Mouse (Mus musculus) heart, postnatal 25 days (tissue): ENCODE results near the gene Cpvl. TPM values are rescaled to one million over a fixed set of nuclear protein-coding genes. Genes with fewer than 3 reads are reported as not detected.

Source experiments
- DNase-seq: peaks from one replicate; pipeline ENCODE4 v3.0.0; 2022; ENCODE audit warnings: low spot score
- intact Hi-C: fragments of 180-260 bp; cut with DNase I; formaldehyde crosslinking; loops from one replicate; pipeline ENCODE4 v1.15.1; 2025
- total RNA-seq, 2 experiments: library from RNA; stranded (reverse); gene quantifications; 2 replicates each; pipeline ENCODE4 v1.2.3; 2021

Gene Cpvl
- total RNA-seq, 2 experiments from 2014 or later = not detected

DNA sequence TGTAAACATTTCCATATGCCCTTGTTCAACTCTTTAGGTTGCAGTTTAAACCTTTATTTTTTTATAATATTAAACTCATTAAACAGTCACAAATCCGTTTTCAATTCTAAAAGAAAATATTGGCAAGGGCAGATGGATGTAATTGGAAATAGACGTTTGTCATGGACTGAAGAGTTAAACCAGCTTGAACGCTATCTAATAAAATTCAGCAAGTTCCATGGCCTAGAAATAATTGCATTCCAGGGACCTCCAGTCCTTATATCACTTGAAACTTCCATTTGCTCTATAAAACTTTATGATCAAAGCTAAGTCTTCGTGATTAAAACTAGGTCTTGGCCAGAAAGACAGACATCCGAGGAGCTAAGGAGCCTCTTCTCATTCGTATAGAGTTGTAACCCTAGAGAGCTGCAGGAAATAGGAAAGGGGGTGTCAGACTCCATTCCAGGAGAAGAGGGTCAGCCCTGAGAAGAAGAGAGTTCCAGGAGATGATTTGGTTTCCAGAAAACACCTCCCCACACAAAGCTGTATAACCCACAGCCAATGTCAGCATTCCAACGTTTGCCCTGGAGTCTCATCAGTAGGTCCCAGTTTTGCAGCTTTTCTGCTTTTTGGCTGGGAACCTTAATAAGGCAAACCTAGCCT, 36.2 kb downstream of the Cpvl start:
- intact Hi-C loops = no loop called here

DNA sequence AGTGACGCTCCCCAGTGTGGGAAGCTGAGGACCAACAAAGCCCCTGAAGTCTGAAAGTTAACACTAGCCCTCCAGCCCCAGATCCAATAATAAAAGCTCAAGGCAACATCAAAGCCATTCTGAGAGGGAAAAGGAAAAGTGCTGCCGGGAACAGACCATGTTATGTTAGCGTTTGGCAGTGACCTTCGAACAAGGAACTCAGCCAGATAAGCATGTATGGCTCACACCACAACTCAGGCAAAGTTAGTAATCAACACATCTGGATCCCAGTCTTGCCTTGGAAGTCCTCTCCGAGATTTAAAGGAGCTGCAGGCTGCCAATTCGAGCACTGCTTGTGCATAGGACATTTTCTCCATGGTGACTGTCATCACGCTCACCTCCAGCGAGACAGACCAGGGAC, 38.7 kb downstream of the Cpvl start:
- intact Hi-C loops = no loop called here
- DNase-seq = no peak

More for the DNA sequence above, 36.2 kb downstream of the Cpvl start:
- no peak for DNase-seq

DNA sequence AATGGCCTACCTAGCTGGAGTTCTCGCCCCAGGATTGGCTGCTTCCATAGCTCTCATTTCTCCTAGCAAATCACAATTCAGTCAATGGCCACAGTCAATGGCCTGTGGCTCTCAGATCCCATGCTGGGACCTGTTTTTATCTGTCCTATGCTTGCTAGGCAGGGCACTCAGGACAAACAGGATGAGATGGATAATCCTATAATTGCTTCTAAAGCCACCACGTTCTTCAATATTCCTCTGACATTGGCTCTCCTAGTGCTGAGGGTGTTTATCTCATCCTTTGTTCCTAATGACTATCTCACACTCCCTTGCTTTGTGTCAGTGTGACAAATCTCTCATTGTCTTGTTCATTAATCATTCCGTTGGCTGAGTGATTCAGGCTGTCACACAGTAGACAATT, 39.5 kb downstream of the Cpvl start:
- intact Hi-C loops = no loop called here

DNA sequence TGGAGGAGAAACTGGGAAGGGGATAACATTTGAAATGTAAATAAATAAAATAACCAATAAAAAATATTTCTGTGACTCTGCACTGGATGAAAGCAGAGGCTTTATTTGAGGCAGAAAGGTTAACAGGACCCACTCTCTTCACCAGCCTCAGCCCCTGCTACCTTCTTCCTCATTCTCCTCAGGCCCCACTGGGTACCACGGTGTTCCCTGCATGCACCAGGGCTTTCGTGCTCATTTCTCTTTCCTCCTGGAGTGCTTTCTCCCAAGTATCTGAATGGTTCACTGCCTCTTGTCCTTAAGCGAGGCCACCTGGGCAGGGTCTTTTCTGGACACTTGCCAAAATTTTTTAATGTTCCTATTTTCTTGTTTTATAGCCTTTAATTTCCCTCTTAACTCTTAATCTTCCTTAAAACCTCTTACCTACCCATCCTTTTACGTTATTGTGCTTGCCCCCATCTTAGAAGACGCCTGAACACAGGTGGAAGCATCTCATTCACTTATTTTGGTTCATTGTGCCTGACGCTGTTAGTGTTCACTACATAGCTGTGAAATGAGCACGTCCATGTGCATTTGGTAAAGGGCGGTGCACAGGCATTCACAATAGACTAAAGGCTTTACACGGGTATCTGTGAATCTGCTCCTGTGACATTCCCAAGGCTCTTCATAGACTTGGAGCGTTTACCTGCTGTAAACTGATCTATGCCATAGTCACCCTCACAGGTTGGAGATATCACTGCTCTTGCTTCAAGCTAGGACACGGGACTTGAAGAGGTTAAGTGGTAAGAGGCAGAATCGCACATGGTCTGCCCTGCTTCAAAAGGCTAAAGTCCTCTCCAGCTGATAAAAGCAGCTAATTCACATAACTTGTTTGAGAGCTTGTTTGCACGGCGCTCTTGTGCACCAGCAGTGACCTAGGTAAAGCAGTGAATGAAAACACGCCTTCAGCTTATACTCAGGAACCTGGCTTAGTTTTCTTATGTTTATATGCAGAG, 41.0 kb downstream of the Cpvl start:
- no peak for DNase-seq
- intact Hi-C loops = no loop called here

More for the DNA sequence above, 39.5 kb downstream of the Cpvl start:
- no peak for DNase-seq

DNA sequence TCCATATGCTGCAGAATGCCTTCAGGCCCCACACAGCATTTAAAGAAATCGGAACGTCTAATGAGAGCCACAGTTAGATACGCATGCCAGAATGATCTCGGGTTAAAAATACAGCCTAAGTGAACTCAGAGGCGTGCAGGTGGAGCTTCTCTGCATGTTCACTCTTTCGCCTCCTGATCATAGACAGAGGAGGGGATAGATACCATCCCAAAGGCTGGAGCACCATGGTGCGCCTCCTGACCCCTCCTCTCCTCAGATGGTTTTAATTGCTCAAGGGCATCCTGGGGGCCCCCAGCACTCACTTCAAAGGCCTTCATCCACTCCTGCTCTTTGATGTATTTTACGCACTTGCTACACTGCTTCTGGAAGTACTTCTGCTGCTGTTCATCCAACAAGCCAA, 46.9 kb downstream of the Cpvl start:
- DNase-seq = no peak
- intact Hi-C loops = no loop called here

DNA sequence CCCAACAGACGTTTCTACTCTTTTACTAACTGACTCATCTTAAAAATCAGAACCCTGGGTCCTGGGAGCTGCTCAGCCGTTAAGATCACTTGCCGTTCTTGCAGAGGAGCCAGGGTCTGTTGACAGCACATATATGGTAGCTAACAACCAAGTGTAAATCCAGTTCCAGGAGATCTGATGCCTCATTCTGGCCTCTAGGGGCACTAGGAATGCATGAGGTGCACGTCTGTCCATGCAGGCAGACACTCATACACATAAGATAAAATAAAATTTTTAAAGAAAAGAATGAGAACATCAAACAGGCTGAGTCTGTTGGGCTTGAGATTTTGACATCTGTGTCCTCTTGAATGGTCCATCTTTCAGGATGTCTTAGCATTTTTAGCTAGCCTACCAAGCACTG, 48.6 kb downstream of the Cpvl start:
- DNase-seq = no peak

DNA sequence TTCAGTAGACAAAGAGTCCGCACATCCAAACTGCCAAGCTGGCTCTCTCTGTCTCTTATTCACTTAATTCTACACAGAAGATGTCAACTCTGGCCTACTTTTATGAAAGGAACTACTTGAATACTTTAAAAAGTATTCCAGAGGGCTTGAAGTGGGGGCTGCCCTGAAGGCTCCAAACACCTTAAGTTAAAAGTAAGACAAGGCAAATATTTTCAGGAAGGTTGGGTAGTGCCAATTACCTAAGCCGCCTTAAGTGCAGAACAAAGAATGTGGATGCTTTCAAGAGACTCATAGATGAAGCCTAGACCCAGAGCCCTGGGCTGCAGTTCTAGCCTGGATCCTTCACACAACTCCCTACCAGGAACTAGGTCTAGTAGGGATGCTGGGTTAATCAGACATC, 52.3 kb downstream of the Cpvl start:
- no peak for DNase-seq
- intact Hi-C loops = no loop called here

More for the DNA sequence above, 48.6 kb downstream of the Cpvl start:
- intact Hi-C loops = no loop called here

DNA sequence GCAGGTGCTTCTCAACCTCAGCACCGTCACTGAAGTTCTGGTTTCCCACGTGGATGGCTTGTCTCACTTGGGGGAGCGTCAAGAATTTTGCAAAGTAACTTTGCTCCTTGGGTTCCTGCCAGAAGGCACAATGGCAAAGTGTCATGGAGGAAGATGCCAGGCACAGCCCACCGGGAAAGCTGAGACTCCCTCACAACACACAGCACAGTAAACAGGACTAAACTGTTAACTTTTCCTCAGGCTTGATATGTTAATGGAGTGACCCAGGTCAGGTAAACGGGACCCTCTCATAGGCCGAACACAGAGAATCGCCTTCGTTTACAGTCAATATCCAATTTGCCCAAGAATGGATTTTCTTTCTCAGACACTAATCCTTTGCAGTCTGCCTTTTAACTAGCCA, 53.3 kb downstream of the Cpvl start:
- DNase-seq = no peak
- intact Hi-C loops = no loop called here

DNA sequence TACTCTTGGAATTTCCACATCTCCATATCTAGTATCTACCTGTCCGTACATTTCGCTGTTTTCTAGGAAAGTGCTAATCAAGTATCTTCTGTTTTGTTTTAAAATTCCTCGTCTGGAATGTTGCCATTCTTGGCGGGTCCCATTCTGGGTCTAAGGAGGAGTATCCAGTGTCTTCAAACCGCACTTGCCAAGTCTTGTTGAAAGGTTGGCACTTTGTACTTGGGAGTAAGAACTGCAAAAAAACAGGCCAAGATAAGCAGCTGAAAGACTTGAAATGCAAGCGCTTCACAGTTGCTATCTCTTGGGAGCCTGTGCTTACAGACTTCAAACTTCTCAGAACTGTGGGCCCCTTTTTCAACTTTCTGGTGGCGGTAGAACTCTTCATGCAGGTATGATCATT, 58.4 kb downstream of the Cpvl start:
- DNase-seq = no peak
- intact Hi-C loops = no loop called here

DNA sequence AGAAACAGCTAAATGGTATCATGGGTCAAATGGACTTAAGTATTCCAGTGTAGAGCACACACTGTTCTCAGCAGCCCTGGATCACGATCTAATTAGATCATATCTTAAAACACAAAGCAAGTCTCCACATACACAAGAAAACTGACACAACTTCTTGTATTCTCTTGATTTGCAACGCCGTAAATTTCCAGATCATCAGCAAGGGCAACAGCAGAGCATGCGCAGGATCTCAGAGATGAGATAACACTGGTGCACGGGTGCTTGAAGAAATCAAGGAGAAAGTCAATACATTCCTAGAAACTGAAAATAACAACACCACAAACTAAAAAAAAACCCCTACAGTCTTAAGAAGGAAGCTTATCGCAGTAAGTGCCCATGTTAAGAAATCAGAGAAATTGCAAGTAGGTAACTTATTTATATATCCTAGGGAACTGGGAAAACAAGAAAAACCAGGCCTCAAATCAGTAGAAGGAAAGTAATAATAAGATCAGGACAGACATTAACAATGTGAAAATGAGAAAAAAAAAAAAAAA, 61.4 kb downstream of the Cpvl start:
- intact Hi-C loops = no loop called here
- DNase-seq = no peak

DNA sequence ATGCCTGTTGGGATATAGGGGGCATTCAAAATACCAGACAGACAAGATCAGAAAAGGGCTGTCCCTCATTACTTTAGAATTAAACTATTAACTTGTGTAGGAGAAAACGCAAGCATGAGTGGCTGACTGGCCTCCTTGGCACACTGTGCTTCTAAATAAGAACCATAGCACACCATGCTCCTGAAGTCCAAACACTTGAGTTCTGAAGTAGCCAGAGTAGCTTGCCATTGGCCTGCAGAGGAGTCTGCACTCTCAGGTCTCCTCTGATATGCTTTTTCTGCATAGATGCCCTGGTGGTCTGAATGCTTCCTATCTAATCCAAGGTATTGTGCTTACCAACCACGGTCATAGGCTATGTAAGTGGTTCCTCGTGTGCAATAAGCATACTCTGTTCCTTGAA, 63.1 kb downstream of the Cpvl start:
- DNase-seq = no peak
- intact Hi-C loops = no loop called here

DNA sequence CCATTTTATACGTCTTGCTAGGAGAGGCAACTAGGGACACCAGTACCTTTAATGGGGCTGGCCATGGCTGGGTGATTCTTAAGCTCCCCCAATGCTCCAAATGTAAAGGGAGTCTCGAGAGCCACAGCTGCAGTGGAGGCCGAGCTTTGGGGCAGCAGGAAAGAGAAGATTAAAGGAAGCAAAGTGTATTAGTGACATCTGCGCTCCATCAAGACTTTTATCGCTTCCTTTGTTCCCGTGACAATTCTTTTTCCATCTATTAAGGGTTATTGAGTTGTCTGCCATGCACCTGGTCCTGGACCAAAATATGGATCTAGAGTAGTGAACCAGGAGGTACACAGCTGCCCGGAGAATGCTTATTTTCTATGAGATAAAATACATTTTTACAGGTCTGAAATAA, 65.3 kb downstream of the Cpvl start:
- intact Hi-C loops = no loop called here
- no peak for DNase-seq

DNA sequence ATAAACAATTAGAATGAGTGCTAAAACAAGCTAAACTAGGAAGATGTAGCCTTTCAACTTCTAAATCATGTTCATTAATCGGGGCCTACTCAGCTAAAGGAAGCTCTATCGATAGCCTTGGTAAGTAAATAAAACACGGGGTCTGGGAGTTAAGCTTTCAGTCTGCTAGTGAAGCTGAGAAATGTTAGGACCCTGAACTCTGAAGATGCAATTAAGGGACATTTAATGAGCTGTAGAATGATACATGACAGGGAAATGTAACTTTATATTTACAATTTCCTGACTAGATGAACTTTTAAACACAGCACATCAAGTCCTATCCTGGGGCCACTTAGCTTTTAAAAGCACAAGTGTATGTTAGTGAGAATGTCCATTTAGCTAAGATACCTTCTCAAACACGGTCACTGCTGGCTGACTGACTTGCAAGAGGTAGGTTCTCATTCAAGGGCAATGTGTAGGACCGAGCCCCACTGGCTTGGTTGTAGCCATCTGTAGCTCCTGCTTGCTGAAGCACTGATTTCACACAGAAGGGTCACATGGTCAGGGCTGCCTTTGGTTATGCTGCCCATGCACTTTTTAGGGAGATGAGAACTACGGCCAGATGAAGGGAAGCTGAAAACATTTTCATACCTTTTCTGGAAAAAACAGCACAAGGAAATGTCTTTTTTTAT, 66.2 kb downstream of the Cpvl start:
- intact Hi-C loops = no loop called here
- DNase-seq = no peak

DNA sequence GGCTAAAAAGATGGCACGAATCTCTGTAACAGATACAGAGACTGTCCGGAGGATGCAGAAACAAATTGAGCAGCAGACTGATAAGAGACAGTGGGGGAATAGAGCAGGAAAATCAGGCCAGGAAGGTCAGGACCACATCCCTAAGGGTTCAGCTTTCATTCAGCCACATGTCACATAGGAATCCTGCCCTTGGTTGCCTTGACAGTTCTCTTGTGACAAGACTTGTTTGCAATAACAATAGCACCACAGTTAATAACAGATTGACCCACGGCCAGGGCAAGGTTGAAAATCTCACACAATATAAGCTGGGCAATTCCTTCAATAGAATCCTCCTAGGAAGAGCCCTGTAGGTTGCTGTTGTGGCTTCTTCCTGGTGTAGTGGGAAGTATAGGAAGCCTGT, 68.5 kb downstream of the Cpvl start:
- intact Hi-C loops = loop anchor here (5.0 kb wide), 1 partner anchor 38 kb away; no protein-coding TSS in a partner anchor
- no peak for DNase-seq

DNA sequence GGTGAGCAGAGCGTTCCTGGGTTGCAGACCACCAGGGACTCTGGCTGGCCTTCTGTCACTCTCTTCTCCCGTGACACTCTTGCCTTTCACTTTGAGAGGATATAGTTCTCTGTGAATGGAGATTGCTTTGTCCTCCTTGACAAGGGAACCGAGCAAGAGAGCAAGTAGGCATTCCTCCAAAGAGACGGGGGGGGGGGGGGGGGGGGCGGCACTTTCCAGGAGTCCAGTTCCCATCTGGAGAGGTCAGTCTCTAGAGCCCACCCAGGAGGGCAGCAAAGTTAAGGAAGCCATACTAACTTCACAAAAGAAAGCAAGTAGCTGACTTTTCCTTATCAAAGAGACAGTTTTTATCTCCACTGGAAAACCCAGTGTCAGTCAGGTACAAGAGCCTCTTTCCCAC, 69.0 kb downstream of the Cpvl start:
- intact Hi-C loops = loop anchor here (5.0 kb wide), 1 partner anchor 37 kb away; no protein-coding TSS in a partner anchor
- DNase-seq = no peak

DNA sequence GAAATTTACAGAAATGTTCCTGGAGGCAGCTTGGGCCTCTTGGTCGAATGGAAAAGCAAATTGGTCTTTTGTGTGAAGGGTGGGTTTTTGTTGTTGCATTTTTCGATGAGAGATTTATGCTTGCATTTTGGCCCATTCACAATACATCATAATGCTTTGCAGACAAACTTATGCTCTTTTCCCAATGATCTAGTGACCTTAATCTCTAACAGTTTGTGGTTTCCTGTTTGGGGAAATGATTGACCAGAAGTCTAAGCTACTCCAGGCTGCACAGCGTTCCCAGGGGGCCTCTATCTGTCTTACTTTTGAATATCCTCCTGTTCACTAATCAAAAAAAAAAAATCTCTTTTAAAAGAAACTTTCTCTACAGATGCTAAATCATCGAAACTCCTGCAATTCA, 71.6 kb downstream of the Cpvl start:
- no peak for DNase-seq
- intact Hi-C loops = loop anchor here (5.0 kb wide), 1 partner anchor 35 kb away; no protein-coding TSS in a partner anchor

DNA sequence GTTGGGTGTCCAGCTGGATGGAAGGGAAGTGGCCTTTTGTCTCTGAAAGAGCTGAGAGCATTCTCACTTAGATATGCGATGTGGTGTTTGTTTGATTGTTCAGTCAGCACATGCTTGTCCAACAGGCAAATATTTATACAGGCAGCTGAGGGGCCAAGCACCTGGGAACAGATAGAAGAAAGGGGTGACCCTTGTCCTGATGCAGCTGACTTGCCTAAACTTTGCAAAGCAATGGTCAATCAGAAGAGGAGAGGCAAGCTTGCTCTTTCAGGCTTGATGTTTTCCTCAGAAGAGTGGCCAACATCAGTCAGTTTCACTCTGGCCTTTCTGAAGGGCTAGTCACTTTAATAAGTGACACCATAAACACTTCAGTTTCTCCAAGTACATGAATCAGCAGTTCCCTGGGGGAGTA, 72.4 kb downstream of the Cpvl start:
- intact Hi-C loops = loop anchor here (5.0 kb wide), 1 partner anchor 34 kb away; no protein-coding TSS in a partner anchor

DNA sequence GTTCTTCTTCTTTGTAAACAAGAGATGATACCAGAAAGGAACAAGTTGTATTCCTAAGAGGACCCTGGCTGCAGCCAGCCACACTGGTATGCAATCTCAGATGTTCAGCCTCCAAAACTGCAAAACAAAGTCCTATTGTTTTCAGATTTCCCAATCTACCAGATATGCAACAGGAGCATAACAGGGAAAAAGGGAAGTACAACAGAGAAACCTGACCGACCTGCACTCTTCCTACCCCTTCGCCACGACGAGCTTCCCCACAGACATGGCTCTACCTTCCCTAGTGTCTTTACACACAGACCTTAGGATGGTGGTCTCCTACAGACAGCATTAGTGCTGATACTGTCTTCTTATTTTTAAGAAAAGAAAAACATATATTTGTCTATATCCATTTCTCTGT, 72.9 kb downstream of the Cpvl start:
- intact Hi-C loops = loop anchor here (5.0 kb wide), 1 partner anchor 33 kb away; no protein-coding TSS in a partner anchor
- DNase-seq = no peak

More for the DNA sequence above, 72.4 kb downstream of the Cpvl start:
- DNase-seq = no peak

DNA sequence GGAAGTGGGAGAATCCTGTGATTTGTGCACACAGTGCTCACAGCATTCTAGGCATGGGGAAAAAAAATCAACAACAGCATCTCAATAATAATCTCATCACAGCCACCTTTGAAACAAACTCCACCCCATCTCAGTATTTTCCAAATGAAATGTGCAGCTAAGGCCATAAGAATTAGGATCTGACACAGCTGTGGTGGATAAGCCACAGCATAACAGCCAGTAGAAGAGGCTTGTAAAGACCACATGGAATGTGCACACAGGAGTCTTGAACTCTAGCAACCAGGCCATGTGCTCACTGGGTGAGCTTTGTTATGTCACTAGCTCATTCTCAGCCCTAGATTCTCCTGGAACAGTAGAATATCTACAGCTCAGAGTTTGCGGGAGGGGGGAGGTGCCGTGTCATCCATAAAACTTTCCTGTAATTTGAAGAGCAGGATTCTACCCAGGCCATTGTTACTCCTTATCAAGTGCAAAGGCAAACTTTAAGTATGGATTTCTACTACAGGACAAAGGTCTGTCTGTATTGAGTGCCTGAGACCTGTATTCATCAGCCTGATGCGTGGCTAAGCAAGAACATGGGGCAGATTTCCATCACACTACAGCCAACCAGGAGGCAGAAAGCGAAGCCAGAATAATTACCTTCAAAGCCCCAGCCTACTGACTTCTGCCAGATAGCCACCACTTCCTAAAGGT, 73.6 kb downstream of the Cpvl start:
- intact Hi-C loops = loop anchor here (5.0 kb wide), 1 partner anchor 33 kb away; no protein-coding TSS in a partner anchor
- DNase-seq = no peak
